Mouse (Mus musculus): ENCODE measurements around the gene Kctd18. TPM values are rescaled to one million over a fixed set of nuclear protein-coding genes. Genes with fewer than 3 reads are reported as not detected.

Gene Kctd18
- total RNA-seq (2014; fragmentation: Nextera tagmentation) (26.4 and 30.6 TPM in 2 replicates), total RNA-seq (2017) (44.0 and 52.7 TPM in 2 replicates), polyA plus RNA-seq (2012) (18.2 and 18.7 TPM in 2 replicates)

- no peaks in the 10 kb centered on the region for H3K9me3 ChIP-seq (replicated peaks)
- H3K36me3 ChIP-seq (replicated peaks), result peaks cover 83% of the 10 kb centered on the region
- no peak within 1 kb of the TSS for H3K4me3 ChIP-seq (ENCODE audit: low read depth, low read length)
- H3K27me3 ChIP-seq (ENCODE audit: insufficient read depth, low read length), result no peaks in the 10 kb centered on the region
- no peak for ATAC-seq (ENCODE audit: extremely low read depth, insufficient number of reproducible peaks, low FRiP score, poor library complexity, severe bottlenecking)
- no peak for DNase-seq (ENCODE audit: low spot score)
- TF ChIP-seq TAL1 (conservative IDR thresholded peaks at IDR 0.05; ENCODE audit: low read depth, low read length) (no peak), GATA2 (IDR thresholded peaks at IDR 0.05; ENCODE audit: borderline replicate concordance, low read depth, low read length) (no peak), CTCF (IDR thresholded peaks at IDR 0.05; ENCODE audit: low read depth, low read length) (no peak), POLR2AphosphoS5 (IDR thresholded peaks at IDR 0.05; ENCODE audit: insufficient replicate concordance, low read depth, low read length) (no peak), GATA1 (IDR thresholded peaks at IDR 0.05; ENCODE audit: borderline replicate concordance, low read length) (no peak)
- H3K4me1 ChIP-seq (ENCODE audit: insufficient read depth, low read depth, low read length), result no peaks in the 10 kb centered on the region
Measured at GRCm38 (mm10) chr1:58018856-58019255, at the start of gene Kctd18. TSS of gene Kctd18 (minus strand) at chr1:58018956.

GRCm38 (mm10) chr1:58065606-58066005, 46.9 kb upstream of the Kctd18 start:
- peaks cover 5% of the 10 kb centered on the region; the same call in 1 of the 2 replicates for H3K27me3 ChIP-seq (ENCODE audit: insufficient read depth, low read length)
- H3K4me3 ChIP-seq (ENCODE audit: low read depth, low read length), result no peak overlapping the region
- TF ChIP-seq TAL1 (conservative IDR thresholded peaks at IDR 0.05; ENCODE audit: low read depth, low read length), result no peak
- TF ChIP-seq POLR2AphosphoS5 (IDR thresholded peaks at IDR 0.05; ENCODE audit: insufficient replicate concordance, low read depth, low read length), result no peak
- no peak for TF ChIP-seq GATA2 (IDR thresholded peaks at IDR 0.05; ENCODE audit: borderline replicate concordance, low read depth, low read length)
- TF ChIP-seq CTCF (IDR thresholded peaks at IDR 0.05; ENCODE audit: low read depth, low read length), result no peak
- TF ChIP-seq GATA1 (IDR thresholded peaks at IDR 0.05; ENCODE audit: borderline replicate concordance, low read length), result no peak
- H3K9me3 ChIP-seq (replicated peaks), result no peaks in the 10 kb centered on the region
- H3K36me3 ChIP-seq (replicated peaks), result no peaks in the 10 kb centered on the region
- ATAC-seq (ENCODE audit: extremely low read depth, insufficient number of reproducible peaks, low FRiP score, poor library complexity, severe bottlenecking) (no peak), DNase-seq (ENCODE audit: low spot score) (no peak)
- H3K4me1 ChIP-seq (ENCODE audit: insufficient read depth, low read depth, low read length), result no peaks in the 10 kb centered on the region

- no peaks in the 10 kb centered on the region for H3K36me3 ChIP-seq (replicated peaks)
- H3K4me1 ChIP-seq (ENCODE audit: insufficient read depth, low read depth, low read length), result no peaks in the 10 kb centered on the region
- ATAC-seq (ENCODE audit: extremely low read depth, insufficient number of reproducible peaks, low FRiP score, poor library complexity, severe bottlenecking), result no peak
- peaks cover 5% of the 10 kb centered on the region; the same call in 1 of the 2 replicates for H3K27me3 ChIP-seq (ENCODE audit: insufficient read depth, low read length)
- no peaks in the 10 kb centered on the region for H3K9me3 ChIP-seq (replicated peaks)
- no peak overlapping the region for H3K4me3 ChIP-seq (ENCODE audit: low read depth, low read length)
- TF ChIP-seq TAL1 (conservative IDR thresholded peaks at IDR 0.05; ENCODE audit: low read depth, low read length) (no peak), CTCF (IDR thresholded peaks at IDR 0.05; ENCODE audit: low read depth, low read length) (no peak), GATA1 (IDR thresholded peaks at IDR 0.05; ENCODE audit: borderline replicate concordance, low read length) (no peak), POLR2AphosphoS5 (IDR thresholded peaks at IDR 0.05; ENCODE audit: insufficient replicate concordance, low read depth, low read length) (no peak), GATA2 (IDR thresholded peaks at IDR 0.05; ENCODE audit: borderline replicate concordance, low read depth, low read length) (no peak)
- no peak for DNase-seq (ENCODE audit: low spot score)
Measured at GRCm38 (mm10) chr1:58065151-58065550, 46.4 kb upstream of the Kctd18 start.

GRCm38 (mm10) chr1:58062131-58062530, 43.4 kb upstream of the Kctd18 start:
- DNase-seq (ENCODE audit: low spot score) (no peak), ATAC-seq (ENCODE audit: extremely low read depth, insufficient number of reproducible peaks, low FRiP score, poor library complexity, severe bottlenecking) (no peak)
- no peak overlapping the region for H3K4me3 ChIP-seq (ENCODE audit: low read depth, low read length)
- H3K36me3 ChIP-seq (replicated peaks), result no peaks in the 10 kb centered on the region
- H3K4me1 ChIP-seq (ENCODE audit: insufficient read depth, low read depth, low read length), result no peaks in the 10 kb centered on the region
- H3K9me3 ChIP-seq (replicated peaks), result no peaks in the 10 kb centered on the region
- no peak for TF ChIP-seq GATA1 (IDR thresholded peaks at IDR 0.05; ENCODE audit: borderline replicate concordance, low read length)
- TF ChIP-seq POLR2AphosphoS5 (IDR thresholded peaks at IDR 0.05; ENCODE audit: insufficient replicate concordance, low read depth, low read length), result no peak
- TF ChIP-seq TAL1 (conservative IDR thresholded peaks at IDR 0.05; ENCODE audit: low read depth, low read length), result no peak
- TF ChIP-seq GATA2 (IDR thresholded peaks at IDR 0.05; ENCODE audit: borderline replicate concordance, low read depth, low read length), result no peak
- TF ChIP-seq CTCF (IDR thresholded peaks at IDR 0.05; ENCODE audit: low read depth, low read length), result no peak
- H3K27me3 ChIP-seq (ENCODE audit: insufficient read depth, low read length), result peaks cover 5% of the 10 kb centered on the region; the same call in 1 of the 2 replicates

- H3K9me3 ChIP-seq (replicated peaks), result no peaks in the 10 kb centered on the region
- ATAC-seq (ENCODE audit: extremely low read depth, insufficient number of reproducible peaks, low FRiP score, poor library complexity, severe bottlenecking) (no peak), DNase-seq (ENCODE audit: low spot score) (no peak)
- H3K4me3 ChIP-seq (ENCODE audit: low read depth, low read length), result no peak overlapping the region
- H3K36me3 ChIP-seq (replicated peaks), result no peaks in the 10 kb centered on the region
- H3K27me3 ChIP-seq (ENCODE audit: insufficient read depth, low read length), result peaks cover 8% of the 10 kb centered on the region; the same call in 1 of the 2 replicates
- no peaks in the 10 kb centered on the region for H3K4me1 ChIP-seq (ENCODE audit: insufficient read depth, low read depth, low read length)
- TF ChIP-seq GATA1 (IDR thresholded peaks at IDR 0.05; ENCODE audit: borderline replicate concordance, low read length) (no peak), POLR2AphosphoS5 (IDR thresholded peaks at IDR 0.05; ENCODE audit: insufficient replicate concordance, low read depth, low read length) (no peak)
Measured at GRCm38 (mm10) chr1:58058846-58059245, 40.1 kb upstream of the Kctd18 start.

GRCm38 (mm10) chr1:58056939-58057338, 38.2 kb upstream of the Kctd18 start:
- no peak for DNase-seq (ENCODE audit: low spot score)
- no peak for TF ChIP-seq GATA1 (IDR thresholded peaks at IDR 0.05; ENCODE audit: borderline replicate concordance, low read length)
- TF ChIP-seq POLR2AphosphoS5 (IDR thresholded peaks at IDR 0.05; ENCODE audit: insufficient replicate concordance, low read depth, low read length), result no peak
- peaks cover 8% of the 10 kb centered on the region; the same call in 1 of the 2 replicates for H3K27me3 ChIP-seq (ENCODE audit: insufficient read depth, low read length)

More at GRCm38 (mm10) chr1:58056939-58057338, 38.2 kb upstream of the Kctd18 start:
- H3K4me1 ChIP-seq (ENCODE audit: insufficient read depth, low read depth, low read length), result peaks cover 3% of the 10 kb centered on the region; the same call in 1 of the 2 replicates
- H3K4me3 ChIP-seq (ENCODE audit: low read depth, low read length), result no peak overlapping the region
- H3K36me3 ChIP-seq (replicated peaks), result no peaks in the 10 kb centered on the region
- no peak for ATAC-seq (ENCODE audit: extremely low read depth, insufficient number of reproducible peaks, low FRiP score, poor library complexity, severe bottlenecking)
- H3K9me3 ChIP-seq (replicated peaks), result no peaks in the 10 kb centered on the region

Measured in G1E (cell line).